Mouse (Mus musculus) intestine, postnatal 0 days (tissue): ENCODE measurements around the gene Rhox4a2. TPM values are rescaled to one million over a fixed set of nuclear protein-coding genes. Genes with fewer than 3 reads are reported as not detected.
"Not testable (repeated sequence)": the region's sequence is repeated elsewhere in the genome, so short reads cannot be mapped to it uniquely, and the experiment has no call there.

Source experiments
- ATAC-seq: fragments of 200-750 bp; cut with Nextera tagmentation; 2 replicates; pipeline ENCODE4 v1.8.0; 2017; ENCODE audit warnings: mild to moderate bottlenecking, moderate TSS enrichment, moderate library complexity
- H3K27ac ChIP-seq: fragments of 300-500 bp; sonication (generic); 2 replicates; pipeline ENCODE4 v1.5.1; 2014; ENCODE audit warnings: mild to moderate bottlenecking, low read depth, low read length, moderate library complexity
- H3K27me3 ChIP-seq: fragments of 300-500 bp; sonication (generic); replicated peaks from 2 replicates; pipeline ENCODE4 v1.6.1; 2014; ENCODE audit warnings: low read length, mixed read lengths; ENCODE audit not compliant: control insufficient read depth, insufficient read depth
- H3K36me3 ChIP-seq: fragments of 300-500 bp; sonication (generic); 2 replicates; pipeline ENCODE4 v1.6.1; 2014; ENCODE audit warnings: mild to moderate bottlenecking, moderate library complexity; ENCODE audit not compliant: control insufficient read depth, insufficient read depth
- H3K4me1 ChIP-seq: fragments of 300-500 bp; sonication (generic); replicated peaks from 2 replicates; pipeline ENCODE4 v1.6.1; 2014; ENCODE audit warnings: antibody characterized with exemption, low read length, mixed read lengths; ENCODE audit not compliant: control insufficient read depth, insufficient read depth
- H3K4me2 ChIP-seq: fragments of 300-500 bp; sonication (generic); replicated peaks from 2 replicates; pipeline ENCODE4 v1.6.1; 2014; ENCODE audit warnings: low read depth, mild to moderate bottlenecking, moderate library complexity
- H3K4me3 ChIP-seq: fragments of 300-500 bp; sonication (generic); 2 replicates; pipeline ENCODE4 v1.5.1; 2014; ENCODE audit warnings: low read depth, low read length
- H3K9ac ChIP-seq: fragments of 300-500 bp; sonication (generic); 2 replicates; pipeline ENCODE4 v1.6.1; 2014; ENCODE audit warnings: mild to moderate bottlenecking, low read depth, low read length
- H3K9me3 ChIP-seq: fragments of 300-500 bp; sonication (generic); 2 replicates; pipeline ENCODE4 v1.6.1; 2016; ENCODE audit warnings: mixed run types; ENCODE audit not compliant: control insufficient read depth
- WGBS: fragments of 180-500 bp; shearing (Covaris S2); extraction: QIAGEN DNeasy Blood & Tissue Kit; methylation state at CpG from one replicate; pipeline ENCODE4 v1.1.7; 2014; 5-methylcytosine and 5-hydroxymethylcytosine counted together
- polyA plus RNA-seq: library from polyadenylated mRNA; unstranded; fragments of >200 nt; fragmentation: Nextera tagmentation; extraction: Ambion mirVana; gene quantifications from 2 replicates; pipeline ENCODE4 v1.2.1, GENCODE M21; 2015

Rhox4a2 gene
- polyA plus RNA-seq = not detected in 2 replicates

DNA sequence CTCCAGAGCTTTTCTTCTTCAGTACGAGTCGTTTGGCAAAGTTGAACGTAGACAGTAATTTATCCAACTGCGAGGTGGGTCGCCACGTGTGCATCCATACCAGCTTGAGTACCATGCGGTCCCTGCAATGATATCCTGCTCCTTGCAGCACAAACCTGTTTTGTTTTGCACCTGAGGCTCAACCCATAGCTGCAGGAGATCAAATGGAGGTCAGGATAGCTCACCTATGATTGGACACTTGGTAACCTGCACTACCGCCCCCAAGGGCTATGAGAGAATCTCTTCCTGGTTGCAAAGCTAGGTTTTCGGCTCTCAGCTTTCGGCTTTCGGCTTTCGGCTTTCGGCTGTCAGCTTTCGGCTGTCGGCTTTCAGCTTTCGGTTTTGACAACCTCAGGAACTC, at the start of gene Rhox4a2:
Gene Rhox4a2, plus strand, starts transcription at position 301 of the 400 bp plus-strand sequence.
- H3K36me3 ChIP-seq, H3K4me3 ChIP-seq, H3K27ac ChIP-seq, H3K4me1 ChIP-seq, H3K27me3 ChIP-seq, H3K9me3 ChIP-seq, ATAC-seq, H3K9ac ChIP-seq, H3K4me2 ChIP-seq: not testable (repeated sequence)
- WGBS = 98% methylated on average over 8 of the region's 16 CpGs

DNA sequence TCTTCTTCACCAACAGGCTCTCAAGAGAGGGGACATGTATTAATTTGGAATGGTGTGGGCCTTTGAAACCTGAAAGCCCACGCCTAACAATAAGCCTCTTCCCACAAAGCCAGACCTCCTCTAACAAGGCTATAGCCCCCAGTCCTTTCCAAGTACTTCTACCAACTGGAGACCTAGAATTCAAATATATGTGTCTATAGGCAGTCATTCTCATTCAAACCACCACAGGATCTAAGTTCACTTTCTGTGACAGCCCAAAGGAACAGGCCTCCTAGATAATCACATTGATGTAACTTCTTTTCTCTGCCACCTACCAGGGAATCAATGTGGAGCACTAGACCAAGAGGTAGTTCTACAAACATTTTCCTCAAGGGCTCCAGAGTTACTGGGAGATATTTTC, 10.9 kb upstream of the Rhox4a2 start, which contains the start of gene Rhox3a2:
Gene Rhox3a2, plus strand, starts transcription at position 301 of the 400 bp plus-strand sequence.
- not testable (repeated sequence) for ATAC-seq, H3K36me3 ChIP-seq, H3K27ac ChIP-seq, H3K4me1 ChIP-seq, H3K27me3 ChIP-seq, H3K4me2 ChIP-seq, H3K9ac ChIP-seq, H3K4me3 ChIP-seq, H3K9me3 ChIP-seq
- no CpG with 5 or more reads among the region's 1 CpGs for WGBS

DNA sequence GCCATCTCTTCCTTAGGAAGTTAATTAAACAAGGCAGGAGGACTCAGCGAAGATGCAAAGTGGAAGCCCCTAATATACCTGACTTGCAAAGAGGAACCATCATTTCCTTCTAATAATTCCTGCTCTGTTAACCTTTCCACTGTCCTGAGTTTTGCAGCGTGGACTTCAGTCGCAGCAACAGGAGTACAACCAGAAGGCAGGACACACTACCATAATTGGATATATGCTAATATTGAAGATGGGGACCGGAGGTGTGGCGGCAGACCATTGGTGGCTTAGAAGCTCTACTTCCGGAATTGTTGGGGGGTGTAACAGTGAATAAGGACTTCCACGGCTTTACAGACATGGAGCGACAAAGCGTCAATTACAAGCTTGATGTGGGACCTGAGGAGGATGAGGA, 21.1 kb downstream of the Rhox4a2 start, which contains the start of gene Rhox2b:
Gene Rhox2b, plus strand, starts transcription at position 301 of the 400 bp plus-strand sequence.
- H3K4me2 ChIP-seq, H3K4me1 ChIP-seq, H3K36me3 ChIP-seq, H3K4me3 ChIP-seq, H3K9ac ChIP-seq, H3K27ac ChIP-seq, ATAC-seq, H3K27me3 ChIP-seq, H3K9me3 ChIP-seq: not testable (repeated sequence)
- no CpG with 5 or more reads among the region's 9 CpGs for WGBS

DNA sequence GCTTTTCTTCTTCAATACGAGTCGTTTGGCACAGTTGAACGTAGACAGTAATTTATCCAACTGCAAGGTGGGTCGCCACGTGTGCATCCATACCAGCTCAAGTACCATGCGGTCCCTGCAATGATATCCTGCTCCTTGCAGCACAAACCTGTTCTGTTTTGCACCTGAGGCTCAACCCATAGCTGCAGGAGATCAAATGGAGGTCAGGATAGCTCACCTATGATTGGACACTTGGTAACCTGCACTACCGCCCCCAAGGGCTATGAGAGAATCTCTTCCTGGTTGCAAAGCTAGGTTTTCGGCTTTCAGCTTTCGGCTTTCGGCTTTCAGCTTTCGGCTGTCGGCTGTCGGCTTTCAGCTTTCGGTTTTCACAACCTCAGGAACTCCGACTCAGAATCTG, 41.5 kb downstream of the Rhox4a2 start, which contains the start of gene Rhox4b:
Gene Rhox4b, plus strand, starts transcription at position 301 of the 400 bp plus-strand sequence.
- not testable (repeated sequence) for H3K4me2 ChIP-seq, H3K36me3 ChIP-seq, H3K27me3 ChIP-seq, H3K27ac ChIP-seq, H3K4me1 ChIP-seq, H3K9me3 ChIP-seq, H3K9ac ChIP-seq, H3K4me3 ChIP-seq, ATAC-seq
- WGBS = 89% methylated on average over 14 of the region's 15 CpGs

Other genes with a start within 250 kb of the Rhox4a2 start
- 0.10 TPM in 1 of 2 replicates, not detected in the other for gene Akap14, start 222.0 kb upstream of the Rhox4a2 start, polyA plus RNA-seq
- gene Ndufa1, start 199.7 kb upstream of the Rhox4a2 start, polyA plus RNA-seq = 676 and 731 TPM in 2 replicates
- 6.1 and 7.1 TPM in 2 replicates for gene Rnf113a1, start 199.6 kb upstream of the Rhox4a2 start, polyA plus RNA-seq
- gene Gm9, start 179.8 kb upstream of the Rhox4a2 start, polyA plus RNA-seq = not detected in 2 replicates
- gene Rhox1, start 168.6 kb upstream of the Rhox4a2 start, polyA plus RNA-seq = not detected in 2 replicates
- gene Rhox2a, start 145.9 kb upstream of the Rhox4a2 start, polyA plus RNA-seq = not detected in 2 replicates
- gene Rhox3a, start 140.9 kb upstream of the Rhox4a2 start, polyA plus RNA-seq = not detected in 2 replicates
- gene Rhox4a, start 125.5 kb upstream of the Rhox4a2 start, polyA plus RNA-seq = not detected in 2 replicates
- gene Rhox3a2, start 10.8 kb upstream of the Rhox4a2 start, polyA plus RNA-seq = not detected in 2 replicates
- not detected in 2 replicates for gene Rhox2b, start 21.2 kb downstream of the Rhox4a2 start, polyA plus RNA-seq
- not detected in 2 replicates for gene Rhox4b, start 41.6 kb downstream of the Rhox4a2 start, polyA plus RNA-seq
- not detected in 2 replicates for gene Rhox2c, start 62.8 kb downstream of the Rhox4a2 start, polyA plus RNA-seq
- gene Rhox3c, start 67.7 kb downstream of the Rhox4a2 start, polyA plus RNA-seq = not detected in 2 replicates
- gene Rhox4c, start 89.5 kb downstream of the Rhox4a2 start, polyA plus RNA-seq = not detected in 2 replicates
- gene Rhox2d, start 102.6 kb downstream of the Rhox4a2 start, polyA plus RNA-seq = not detected in 2 replicates
- gene Rhox4d, start 123.5 kb downstream of the Rhox4a2 start, polyA plus RNA-seq = not detected in 2 replicates
- not detected in 2 replicates for gene Rhox2e, start 139.6 kb downstream of the Rhox4a2 start, polyA plus RNA-seq
- gene Rhox3e, start 151.2 kb downstream of the Rhox4a2 start, polyA plus RNA-seq = not detected in 2 replicates
- not detected in 2 replicates for gene Rhox4e, start 166.6 kb downstream of the Rhox4a2 start, polyA plus RNA-seq
- gene Rhox2f, start 180.6 kb downstream of the Rhox4a2 start, polyA plus RNA-seq = not detected in 2 replicates
- gene Rhox3f, start 190.1 kb downstream of the Rhox4a2 start, polyA plus RNA-seq = not detected in 2 replicates
- not detected in 2 replicates for gene Rhox4f, start 216.9 kb downstream of the Rhox4a2 start, polyA plus RNA-seq
- not detected in 2 replicates for gene Rhox3g, start 237.8 kb downstream of the Rhox4a2 start, polyA plus RNA-seq